ENCODE assay signal across 14 mouse cellular contexts in genomic region chr9:85568877-85569276, GRCm38 (mm10).
DNase-seq lines count a peak whose midpoint lies in the region; ATAC-seq lines count a peak whose summit lies in the region.
"Had no signal": no experiment of that assay in that cellular context is flagged by ENCODE, and none has a peak within 500 bp of the region (broad histone marks: within the 10 kb centered on the region; RNA-seq: fewer than 3 reads in every experiment).

No protein-coding gene starts in this region.

- no peaks in the 10 kb centered on the region for H3K36me3 ChIP-seq in kidney, embryonic 15.5 days
- H3K36me3 ChIP-seq in splenic B cell, adult 2 months (ENCODE audit: control insufficient read depth, insufficient read depth, low read length, poor library complexity, severe bottlenecking): no peaks in the 10 kb centered on the region
- H3K36me3 ChIP-seq: heart, embryonic 15.5 days; hindbrain, embryonic 15.5 days had no signal

- H3K9ac ChIP-seq in kidney, embryonic 15.5 days: no peak overlapping the region
- H3K9ac ChIP-seq: forebrain, embryonic 13.5 days; heart, embryonic 15.5 days; hindbrain, embryonic 15.5 days; liver, embryonic 14.5 days had no signal

- no peak overlapping the region for H3K4me3 ChIP-seq in kidney, embryonic 15.5 days (replicated peaks)
- H3K4me3 ChIP-seq: forebrain, embryonic 13.5 days; heart, embryonic 15.5 days; hindbrain, embryonic 15.5 days had no signal

- no peak overlapping the region for H3K4me2 ChIP-seq in kidney, embryonic 15.5 days
- H3K4me2 ChIP-seq: forebrain, embryonic 13.5 days; heart, embryonic 15.5 days; hindbrain, embryonic 15.5 days had no signal

- DNase-seq in kidney, adult 9 months: peak; percentile 7
- DNase-seq in right cerebral cortex, postnatal 10 days (ENCODE audit: low spot score in 2 of 2): peak; percentile 23 to 29
- no peak for DNase-seq in right cerebral cortex, postnatal 25 days
- DNase-seq in splenic B cell, adult 2 months (ENCODE audit: low read depth, low spot score): peak; percentile 19
- no peak for DNase-seq in thymus, postnatal 10 days (ENCODE audit: low spot score in 2 of 2)
- DNase-seq: adrenal gland, postnatal 36 days; cerebellum, adult 18-20 months; kidney, adult 18-20 months had no signal

- no peaks in the 10 kb centered on the region for H3K4me1 ChIP-seq in kidney, embryonic 15.5 days
- H3K4me1 ChIP-seq: forebrain, embryonic 13.5 days; heart, embryonic 15.5 days; hindbrain, embryonic 15.5 days had no signal

- H3K27me3 ChIP-seq in kidney, embryonic 15.5 days: no peaks in the 10 kb centered on the region
- no peaks in the 10 kb centered on the region for H3K27me3 ChIP-seq in splenic B cell, adult 2 months (ENCODE audit: control insufficient read depth, insufficient read depth, low read length, poor library complexity, severe bottlenecking)
- H3K27me3 ChIP-seq: forebrain, embryonic 13.5 days; heart, embryonic 15.5 days; hindbrain, embryonic 15.5 days had no signal

- 85% methylated on average over 8 of the region's 8 CpGs for WGBS in kidney, embryonic 15.5 days

- no peaks in the 10 kb centered on the region for H3K9me3 ChIP-seq in kidney, embryonic 15.5 days (replicated peaks)
- H3K9me3 ChIP-seq: forebrain, embryonic 13.5 days; heart, embryonic 15.5 days; hindbrain, embryonic 15.5 days had no signal

- no peak for ATAC-seq in kidney, embryonic 15.5 days (replicated peaks; ENCODE audit: low FRiP score)
- peak; percentile 27 to 72 for ATAC-seq in hematopoietic stem cell, adult 5-6 weeks (replicated peaks in 1 of 2; ENCODE audit: insufficient read depth in 1 of 2, low FRiP score in 2 of 2, low TSS enrichment in 1 of 2, low read depth in 1 of 2, poor library complexity in 2 of 2, severe bottlenecking in 2 of 2)
- ATAC-seq: forebrain, embryonic 13.5 days had no signal

- H3K27ac ChIP-seq in kidney, embryonic 15.5 days: no peak overlapping the region
- H3K27ac ChIP-seq: forebrain, embryonic 13.5 days; heart, embryonic 15.5 days; hindbrain, embryonic 15.5 days; liver, embryonic 14.5 days had no signal

Comparison
In these comparisons a context has a peak if more than half of its experiments do, and no peak if none do; other contexts are left out.
1. DNase-seq: peak in kidney, adult 9 months (single experiment), right cerebral cortex, postnatal 10 days (2 of 2) and splenic B cell, adult 2 months (single experiment); none in right cerebral cortex, postnatal 25 days (single experiment) and thymus, postnatal 10 days (0 of 2).